Mouse (Mus musculus): ENCODE measurements at regions not wholly inside any gene's neighbourhood (a gene's known extent, or its start where the extent isn't known, plus 50 kb on each side); places are given as distances from the start of the nearest gene placed in this dataset.

- TF ChIP-seq EP300 (IDR thresholded peaks at IDR 0.05; ENCODE audit: low read depth) (no peak), CTCF (IDR thresholded peaks at IDR 0.05; ENCODE audit: low read depth) (no peak)
These were observed 103.1 kb upstream of the Meox2 start for GRCm38 (mm10) chr12:37005262-37005661.
